17 mouse cellular contexts compared by ENCODE assay signal in genomic region chr5:22028379-22028778, GRCm38 (mm10).
"Had no signal": no experiment of that assay in that cellular context is flagged by ENCODE, and none has a peak within 500 bp of the region (broad histone marks: within the 10 kb centered on the region; RNA-seq: fewer than 3 reads in every experiment).

No protein-coding gene starts in this region.

- H3K27me3 ChIP-seq: neural tube, embryonic 12.5 days; neural tube, embryonic 13.5 days; neural tube, embryonic 15.5 days; stomach, embryonic 15.5 days had no signal

- H3K9ac ChIP-seq: neural tube, embryonic 12.5 days; neural tube, embryonic 13.5 days; neural tube, embryonic 15.5 days; stomach, embryonic 15.5 days had no signal

- DNase-seq: retina, postnatal 1 day; right cerebral cortex, adult 18-20 months; right cerebral cortex, postnatal 14 days; right cerebral cortex, postnatal 25 days; right cerebral cortex, postnatal 4 days; spleen, adult 18-20 months; thymus, adult 18-20 months; thymus, adult 2 months; thymus, postnatal 14 days; thymus, postnatal 25 days; thymus, postnatal 36 days; thymus, postnatal 4 days had no signal

- H3K4me3 ChIP-seq: neural tube, embryonic 12.5 days; neural tube, embryonic 13.5 days; neural tube, embryonic 15.5 days; stomach, embryonic 15.5 days had no signal

- H3K27ac ChIP-seq: neural tube, embryonic 12.5 days; neural tube, embryonic 13.5 days; neural tube, embryonic 15.5 days; stomach, embryonic 15.5 days; stomach, postnatal 0 days had no signal

- H3K4me1 ChIP-seq: stomach, embryonic 15.5 days had no signal

- H3K36me3 ChIP-seq: neural tube, embryonic 12.5 days; neural tube, embryonic 13.5 days; neural tube, embryonic 15.5 days; stomach, embryonic 15.5 days had no signal

- H3K4me2 ChIP-seq: neural tube, embryonic 12.5 days; neural tube, embryonic 13.5 days; neural tube, embryonic 15.5 days; stomach, embryonic 15.5 days had no signal

- H3K9me3 ChIP-seq: neural tube, embryonic 12.5 days; neural tube, embryonic 13.5 days; neural tube, embryonic 15.5 days; stomach, embryonic 15.5 days had no signal
